Mouse (Mus musculus): ENCODE data around the gene Nxnl1.

DNA sequence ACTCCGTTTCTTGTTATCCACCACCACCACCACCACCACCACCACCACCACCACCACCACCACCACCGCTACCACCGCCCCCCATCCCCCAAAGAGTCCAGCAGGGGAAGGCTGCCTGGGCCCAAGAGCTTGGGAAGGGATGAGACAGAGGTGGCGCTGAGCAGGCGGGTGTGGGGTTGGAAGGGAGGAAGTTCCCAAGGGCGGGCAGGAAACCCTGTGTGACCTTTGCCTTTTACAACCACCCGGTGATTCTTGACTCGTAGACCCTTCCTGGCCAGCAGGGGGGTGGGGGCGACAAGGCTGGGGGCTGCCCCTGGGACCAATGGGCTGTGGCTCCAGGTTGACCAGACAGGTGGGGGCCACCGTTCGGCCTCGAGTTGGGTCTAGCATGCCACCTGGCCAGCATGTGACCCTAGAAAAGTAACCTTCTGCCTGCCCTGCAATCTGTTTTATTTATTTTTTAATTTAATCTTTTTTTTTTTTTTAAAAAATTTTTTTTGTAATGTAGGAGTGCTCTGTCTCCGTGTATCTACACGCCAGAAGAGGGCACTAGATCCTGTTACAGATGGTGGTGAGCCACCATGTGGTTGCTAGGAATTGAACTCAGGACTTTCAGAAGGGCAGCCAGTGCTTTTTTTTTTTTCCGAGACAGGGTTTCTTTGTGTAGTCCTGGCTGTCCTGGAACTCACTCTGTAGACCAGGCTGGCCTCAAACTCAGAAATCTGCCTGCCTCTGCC, 53.2 kb downstream of the Nxnl1 start:
- TF ChIP-seq CTCF (IDR thresholded peaks at IDR 0.05; ENCODE audit: low read depth, low read length) (no peak), POLR2AphosphoS5 (IDR thresholded peaks at IDR 0.05; ENCODE audit: insufficient replicate concordance, low read depth, low read length) (no peak), TAL1 (conservative IDR thresholded peaks at IDR 0.05; ENCODE audit: low read depth, low read length) (no peak)
